21 mouse cellular contexts compared by ENCODE assay signal in genomic region chr1:181462906-181463179, GRCm38 (mm10). TPM values are rescaled to one million over a fixed set of nuclear protein-coding genes. Genes with fewer than 3 reads are reported as not detected.
DNase-seq lines count a peak whose midpoint lies in the region; TF ChIP-seq lines count a peak whose summit lies in the region.
"Had no signal": no experiment of that assay in that cellular context is flagged by ENCODE, and none has a peak within 500 bp of the region (broad histone marks: within the 10 kb centered on the region; RNA-seq: fewer than 3 reads in every experiment).

No protein-coding gene starts in this region.

- H3K4me3 ChIP-seq in layer of hippocampus, adult 2 months, result no peak overlapping the region

- DNase-seq in layer of hippocampus, adult 11-12 months (ENCODE audit: low spot score), result peak; percentile 38
- DNase-seq in layer of hippocampus, postnatal 10 days (ENCODE audit: low spot score in 2 of 2), result no peak
- DNase-seq in layer of hippocampus, adult 2 months (ENCODE audit: low spot score in 2 of 2), result peak; percentile 37 to 64
- no peak for DNase-seq in layer of hippocampus, postnatal 25 days (ENCODE audit: extremely low spot score in 1 of 2, low spot score in 1 of 2)
- DNase-seq in layer of hippocampus, adult 9-11 months, result peak; percentile 40
- DNase-seq in layer of hippocampus, adult 8-10 months (ENCODE audit: low spot score in 2 of 2), result no peak
- DNase-seq: adrenal gland, adult 8-10 months; adrenal gland, postnatal 10 days; adrenal gland, postnatal 14 days; adrenal gland, postnatal 25 days; adrenal gland, postnatal 36 days; B cell, adult 2 months; cerebellum, adult 11 months; cerebellum, adult 11-12 months; cerebellum, adult 18-20 months had no signal

- no peak for TF ChIP-seq CTCF in layer of hippocampus, adult 2 months (conservative IDR thresholded peaks at IDR 0.05)

- peak overlapping the region; percentile 81 for H3K27ac ChIP-seq in layer of hippocampus, adult 2 months

RNA-seq across cellular contexts. Expression of gene Ccdc121, which starts 48.4 kb away (rescaled TPM):
- total RNA-seq in layer of hippocampus, postnatal 10 days (2021), result under 1 TPM; 0.32 to 0.47 TPM
- total RNA-seq in layer of hippocampus, adult 2 months (2021), result under 1 TPM; 0.20 to 0.72 TPM
- total RNA-seq in layer of hippocampus, postnatal 25 days (2021), result under 1 TPM; 0.34 to 0.52 TPM
- total RNA-seq in layer of hippocampus, adult 8-10 months (2022), result 1 to 10 TPM in 1 of 4 experiments, under 1 TPM in 3; 0.29 to 1.3 (median 0.48) TPM
- total RNA-seq: adrenal gland, adult 18-20 months; adrenal gland, adult 2 months; adrenal gland, postnatal 10 days; adrenal gland, postnatal 14 days; adrenal gland, postnatal 25 days; adrenal gland, postnatal 36 days; adrenal gland, postnatal 4 days; CH12.LX; ES-E14; MEL had no signal

Comparison
In these comparisons a context has a peak if more than half of its experiments do, and no peak if none do; other contexts are left out.
1. DNase-seq: peak in layer of hippocampus, adult 11-12 months (single experiment), layer of hippocampus, adult 2 months (2 of 2) and layer of hippocampus, adult 9-11 months (single experiment); none in layer of hippocampus, postnatal 10 days (0 of 2), layer of hippocampus, postnatal 25 days (0 of 2) and layer of hippocampus, adult 8-10 months (0 of 2).